Mouse (Mus musculus) lung, postnatal 0 days (tissue): Measurements from ENCODE around the gene Zfp827. TPM values are rescaled to one million over a fixed set of nuclear protein-coding genes. Genes with fewer than 3 reads are reported as not detected.
A peak's percentile ranks its signal among the peaks of the same experiment; 100 is the strongest.

Experiments used
- ATAC-seq: fragments of 200-750 bp; cut with Nextera tagmentation; 2 replicates; pipeline ENCODE4 v1.8.0; 2017; ENCODE audit warnings: moderate library complexity
- DNase-seq: peaks from one replicate; pipeline ENCODE4 v3.0.0-alpha.2; 2016; ENCODE audit warnings: low spot score
- H3K27ac ChIP-seq: fragments of 300-500 bp; sonication (generic); 2 replicates; pipeline ENCODE4 v1.5.1; 2014; ENCODE audit warnings: antibody characterized with exemption, mild to moderate bottlenecking, low read length, mixed read lengths
- H3K27me3 ChIP-seq: fragments of 300-500 bp; sonication (generic); replicated peaks from 2 replicates; pipeline ENCODE4 v1.6.1; 2014; ENCODE audit warnings: low read length, mixed read lengths; ENCODE audit not compliant: insufficient read depth
- H3K36me3 ChIP-seq: fragments of 300-500 bp; sonication (generic); 2 replicates; pipeline ENCODE4 v1.6.1; 2014; ENCODE audit warnings: low read length, mixed read lengths; ENCODE audit not compliant: insufficient read depth
- H3K4me1 ChIP-seq: fragments of 300-500 bp; sonication (generic); 2 replicates; pipeline ENCODE4 v1.6.1; 2014; ENCODE audit warnings: antibody characterized with exemption, low read depth, low read length, mixed read lengths; ENCODE audit not compliant: insufficient read depth
- H3K4me2 ChIP-seq: fragments of 300-500 bp; sonication (generic); replicated peaks from 2 replicates; pipeline ENCODE4 v1.6.1; 2014; ENCODE audit warnings: low read depth, mild to moderate bottlenecking, low read length, moderate library complexity, mixed read lengths
- H3K4me3 ChIP-seq: fragments of 300-500 bp; sonication (generic); 2 replicates; pipeline ENCODE4 v1.5.1; 2014; ENCODE audit warnings: low read depth, low read length
- H3K9ac ChIP-seq: fragments of 300-500 bp; sonication (generic); replicated peaks from 2 replicates; pipeline ENCODE4 v1.6.1; 2014; ENCODE audit warnings: low read depth, mild to moderate bottlenecking
- H3K9me3 ChIP-seq: fragments of 300-500 bp; sonication (generic); 2 replicates; pipeline ENCODE4 v1.6.1; 2016; ENCODE audit warnings: low read length, mixed read lengths
- CTCF ChIP-seq: IDR thresholded peaks from 2 replicates; pipeline ENCODE4 v1.5.1; 2016; ENCODE audit warnings: antibody characterized with exemption, mild to moderate bottlenecking
- EP300 ChIP-seq: IDR thresholded peaks from 2 replicates; pipeline ENCODE4 v1.6.1; 2016; ENCODE audit warnings: antibody characterized with exemption, mild to moderate bottlenecking, control low read depth
- WGBS: fragments of 180-500 bp; shearing (Covaris S2); extraction: QIAGEN DNeasy Blood & Tissue Kit; methylation state at CpG from one replicate; pipeline ENCODE4 v1.1.7; 2014; 5-methylcytosine and 5-hydroxymethylcytosine counted together
- polyA plus RNA-seq: library from polyadenylated mRNA; unstranded; fragments of >200 nt; fragmentation: Nextera tagmentation; extraction: Ambion mirVana; gene quantifications from 2 replicates; pipeline ENCODE4 v1.2.1, GENCODE M21; 2015

The Zfp827 gene
- polyA plus RNA-seq, 1 experiment from 2014 or later: 3.4 TPM

DNA sequence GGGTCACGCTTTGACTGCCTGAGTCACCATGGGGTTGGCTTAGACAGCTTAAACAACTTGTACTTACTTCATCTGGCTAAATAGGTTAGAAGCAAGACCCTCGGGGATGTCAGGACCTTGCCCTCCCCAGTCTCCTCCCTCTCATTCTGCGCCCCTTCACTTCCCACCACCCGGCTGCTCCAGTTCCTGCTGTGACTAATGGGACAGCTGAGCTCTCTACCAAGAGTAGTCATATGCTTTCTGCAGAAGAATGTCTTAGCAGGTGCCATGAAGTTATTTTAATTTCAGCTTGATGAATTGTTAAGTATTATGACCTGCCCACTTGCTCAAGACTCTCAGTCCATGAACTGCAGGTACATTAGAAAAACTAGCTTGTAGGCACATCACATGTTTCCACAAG lies 168.2 kb downstream of the Zfp827 start:
- ATAC-seq (no peak), DNase-seq (no peak)
- Histone ChIP-seq H3K36me3 (no peaks in the 10 kb centered on the region), H3K4me2 (no peak overlapping the region), H3K27ac (no peak overlapping the region), H3K4me1 (no peaks in the 10 kb centered on the region), H3K4me3 (no peak overlapping the region), H3K9ac (no peak overlapping the region), H3K9me3 (no peaks in the 10 kb centered on the region), H3K27me3 (no peaks in the 10 kb centered on the region)
- TF ChIP-seq EP300 (no peak), CTCF (no peak)
- 79% methylated on average over 4 of the region's 4 CpGs for WGBS

DNA sequence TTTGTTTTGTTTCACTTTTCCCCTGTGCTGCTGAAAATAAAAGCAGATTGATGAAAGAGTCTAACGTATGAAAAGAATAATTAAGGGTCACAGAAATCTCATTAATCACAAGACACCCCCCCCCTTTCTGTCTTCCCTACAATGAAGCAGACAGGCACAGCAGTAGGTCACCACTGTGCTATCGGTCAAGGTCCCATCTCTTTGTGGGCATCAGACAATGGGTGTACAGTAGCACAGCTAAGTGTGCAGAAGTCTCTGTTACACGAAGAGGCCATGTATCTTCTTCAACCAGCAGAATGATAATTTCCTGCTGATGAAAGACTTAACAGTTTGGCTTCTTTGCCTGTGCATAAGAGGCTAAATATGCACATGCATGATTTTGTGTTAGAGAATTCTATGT lies 170.4 kb downstream of the Zfp827 start:
- no peaks in the 10 kb centered on the region for H3K27me3 ChIP-seq
- DNase-seq: no peak
- no peak for TF ChIP-seq EP300
- no peak for TF ChIP-seq CTCF
- no peak overlapping the region for H3K4me2 ChIP-seq
- WGBS: 67% methylated on average over 3 of the region's 3 CpGs
- H3K36me3 ChIP-seq: no peaks in the 10 kb centered on the region
- ATAC-seq: no peak
- no peak overlapping the region for H3K4me3 ChIP-seq
- H3K27ac ChIP-seq: no peak overlapping the region
- no peak overlapping the region for H3K9ac ChIP-seq
- H3K9me3 ChIP-seq: no peaks in the 10 kb centered on the region
- H3K4me1 ChIP-seq: no peaks in the 10 kb centered on the region

DNA sequence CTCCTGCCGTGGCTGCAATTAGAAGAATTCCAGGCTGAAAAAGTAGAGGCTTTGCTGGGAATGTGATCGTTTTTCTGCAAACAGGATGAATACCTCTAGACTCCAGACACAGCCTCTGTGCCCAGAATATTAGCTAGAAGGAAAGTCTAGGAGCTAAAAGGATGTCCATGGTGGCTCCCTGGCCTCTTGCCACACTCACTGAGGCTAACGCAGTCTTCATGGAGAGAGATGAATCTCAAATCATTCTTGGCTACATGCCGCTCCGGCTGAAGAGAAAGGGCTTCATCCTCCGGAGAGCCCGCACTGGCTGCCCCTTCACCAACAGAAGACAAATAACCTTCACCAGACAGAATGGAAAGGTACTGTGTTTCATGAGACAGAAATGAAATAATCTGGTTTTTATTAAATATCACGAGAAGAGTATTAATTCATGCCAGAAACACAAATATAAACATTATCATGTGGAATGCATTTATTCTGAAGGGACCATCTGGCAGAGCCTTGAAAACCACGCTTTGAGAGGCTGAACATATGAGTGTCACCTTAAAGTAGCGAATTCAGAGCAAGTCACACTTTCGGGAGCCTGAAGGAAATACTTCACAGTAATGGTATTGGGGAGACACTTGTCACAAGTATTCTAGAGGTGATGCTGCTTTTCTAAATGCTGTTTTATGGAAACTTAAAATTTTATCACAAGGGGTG lies 173.4 kb downstream of the Zfp827 start:
- DNase-seq: no peak
- WGBS: 69% methylated on average over 11 of the region's 11 CpGs
- no peak for ATAC-seq
- no peaks in the 10 kb centered on the region for H3K27me3 ChIP-seq
- H3K27ac ChIP-seq: no peak overlapping the region
- no peak overlapping the region for H3K9ac ChIP-seq
- H3K4me3 ChIP-seq: no peak overlapping the region
- H3K36me3 ChIP-seq: no peaks in the 10 kb centered on the region
- TF ChIP-seq EP300: no peak
- no peak for TF ChIP-seq CTCF
- H3K4me2 ChIP-seq: no peak overlapping the region
- H3K4me1 ChIP-seq: no peaks in the 10 kb centered on the region
- H3K9me3 ChIP-seq: no peaks in the 10 kb centered on the region

DNA sequence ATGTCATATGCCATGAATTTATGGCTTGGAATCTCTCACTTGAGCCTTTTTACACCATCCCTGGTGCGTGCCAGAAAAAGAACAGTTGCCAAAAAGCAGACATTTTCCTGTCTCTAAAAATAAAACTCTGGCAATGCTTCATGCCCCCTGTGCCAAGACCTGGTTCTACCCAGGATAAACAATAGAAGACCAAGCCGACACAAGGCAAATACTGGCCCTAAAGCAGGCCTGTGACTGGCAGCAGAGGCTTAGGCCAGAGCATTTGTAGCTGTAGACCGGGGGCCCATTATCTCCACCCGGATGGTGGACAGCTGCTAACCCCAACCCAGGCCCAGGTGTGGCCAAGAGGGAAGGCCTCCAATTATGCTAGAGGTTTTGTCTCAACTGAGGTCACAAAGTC lies 178.7 kb downstream of the Zfp827 start:
- Histone ChIP-seq H3K9ac (no peak overlapping the region), H3K4me1 (peaks cover 5% of the 10 kb centered on the region; the same call in 1 of the 2 replicates), H3K4me3 (no peak overlapping the region), H3K27ac (no peak overlapping the region), H3K36me3 (no peaks in the 10 kb centered on the region), H3K4me2 (no peak overlapping the region), H3K27me3 (no peaks in the 10 kb centered on the region), H3K9me3 (no peaks in the 10 kb centered on the region)
- TF ChIP-seq CTCF (no peak), EP300 (no peak)
- DNase-seq (peak; percentile 23), ATAC-seq (no peak)
- whole genome bisulfite sequencing: 52% methylated on average over 4 of the region's 4 CpGs

DNA sequence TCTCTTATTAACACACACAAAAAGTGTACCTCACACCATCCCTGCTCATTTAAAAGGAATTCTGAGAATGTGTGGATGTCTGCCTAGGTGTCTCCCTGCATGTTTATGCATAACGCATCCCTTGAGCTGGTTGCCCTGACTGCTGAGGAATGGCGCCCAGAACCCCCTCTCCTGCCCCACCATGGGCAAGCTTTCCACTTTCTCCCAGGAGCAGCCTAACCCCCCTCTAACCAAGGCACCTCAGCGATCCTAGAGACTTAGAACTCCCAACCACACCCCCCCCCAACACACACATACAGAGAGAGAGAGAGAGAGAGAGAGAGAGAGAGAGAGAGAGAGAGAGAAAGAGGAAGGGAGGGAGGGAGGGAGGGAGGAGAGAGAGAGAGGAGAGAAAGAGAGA lies 179.9 kb downstream of the Zfp827 start:
- Histone ChIP-seq H3K4me2 (0 out of 2 replicates have a peak overlapping the region, but pooled peaks have one; percentile 71), H3K9me3 (no peaks in the 10 kb centered on the region), H3K27me3 (no peaks in the 10 kb centered on the region), H3K27ac (no peak overlapping the region), H3K9ac (no peak overlapping the region), H3K36me3 (no peaks in the 10 kb centered on the region), H3K4me3 (no peak overlapping the region), H3K4me1 (peaks cover 5% of the 10 kb centered on the region; the same call in 1 of the 2 replicates)
- 56% methylated on average over 3 of the region's 3 CpGs for WGBS
- TF ChIP-seq EP300 (no peak), CTCF (no peak)
- DNase-seq (no peak), ATAC-seq (no peak)

DNA sequence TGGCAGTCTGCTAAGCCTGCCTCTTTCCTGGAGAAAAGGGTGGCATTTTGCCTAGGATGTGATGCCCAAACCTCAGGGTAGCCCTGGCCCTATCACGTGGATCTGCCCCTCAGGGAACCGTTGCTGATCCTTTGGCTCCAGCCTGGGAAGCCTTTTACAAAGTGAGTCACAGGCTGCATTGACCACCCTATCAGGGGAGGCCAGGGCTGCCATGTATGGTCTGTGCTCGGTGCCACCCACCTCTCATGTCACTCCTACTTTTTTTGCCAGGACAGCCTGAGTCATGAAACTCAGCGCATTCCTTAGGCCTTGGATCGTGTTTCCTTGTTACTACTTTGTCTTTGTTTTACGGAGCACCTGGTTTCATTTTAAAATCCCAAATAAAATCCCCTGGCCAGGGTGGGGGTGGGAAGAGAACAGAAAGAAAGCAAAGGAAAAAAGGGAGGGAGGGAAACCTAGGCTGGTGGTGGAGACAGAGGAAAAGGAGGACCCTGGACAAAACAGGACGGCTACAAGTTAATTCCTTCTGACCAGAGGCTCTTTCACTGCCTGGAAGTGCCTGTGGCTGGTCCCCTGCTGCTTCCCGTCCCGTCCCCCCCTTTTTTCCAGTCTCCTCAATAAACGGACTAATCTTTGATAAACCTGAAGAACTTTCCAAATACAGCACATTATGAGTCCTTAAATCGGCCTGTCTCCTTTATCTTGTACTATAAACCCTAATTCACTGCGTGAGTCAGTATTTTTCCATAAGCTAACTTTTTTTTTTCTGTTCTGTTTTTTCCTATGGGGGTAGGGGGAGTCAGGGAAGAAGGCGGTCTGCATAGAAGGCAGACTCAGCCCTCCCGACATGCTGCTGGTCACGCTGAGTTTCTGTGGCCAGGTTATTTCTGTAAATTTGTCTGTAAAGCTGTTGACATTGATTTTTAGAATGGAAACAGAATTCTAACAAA lies 180.7 kb downstream of the Zfp827 start:
- Histone ChIP-seq H3K27ac (peak overlapping the region; percentile 78), H3K9me3 (no peaks in the 10 kb centered on the region), H3K4me1 (peaks cover 5% of the 10 kb centered on the region; the same call in 1 of the 2 replicates), H3K27me3 (no peaks in the 10 kb centered on the region), H3K4me3 (peak overlapping the region; percentile 14; the same call in 1 of the 2 replicates), H3K9ac (no peak overlapping the region), H3K4me2 (peak overlapping the region; percentile 71), H3K36me3 (no peaks in the 10 kb centered on the region)
- DNase-seq: peak; percentile 93
- ATAC-seq: peak; percentile 94
- 14% methylated on average over 15 of the region's 15 CpGs for WGBS
- TF ChIP-seq EP300 (0 out of 2 replicates have a peak, but pooled peaks have one; percentile 17), CTCF (no peak)
